Mouse (Mus musculus) CD4-positive, CD25-positive, alpha-beta regulatory T cell, adult 2 months (primary cell): ENCODE measurements around the gene Med28.
A peak's percentile ranks its signal among the peaks of the same experiment; 100 is the strongest.

Source experiments
- DNase-seq: peaks from one replicate; pipeline ENCODE4 v3.0.0-alpha.2; 2012; ENCODE audit warnings: low read depth, low spot score

Med28 gene

DNA sequence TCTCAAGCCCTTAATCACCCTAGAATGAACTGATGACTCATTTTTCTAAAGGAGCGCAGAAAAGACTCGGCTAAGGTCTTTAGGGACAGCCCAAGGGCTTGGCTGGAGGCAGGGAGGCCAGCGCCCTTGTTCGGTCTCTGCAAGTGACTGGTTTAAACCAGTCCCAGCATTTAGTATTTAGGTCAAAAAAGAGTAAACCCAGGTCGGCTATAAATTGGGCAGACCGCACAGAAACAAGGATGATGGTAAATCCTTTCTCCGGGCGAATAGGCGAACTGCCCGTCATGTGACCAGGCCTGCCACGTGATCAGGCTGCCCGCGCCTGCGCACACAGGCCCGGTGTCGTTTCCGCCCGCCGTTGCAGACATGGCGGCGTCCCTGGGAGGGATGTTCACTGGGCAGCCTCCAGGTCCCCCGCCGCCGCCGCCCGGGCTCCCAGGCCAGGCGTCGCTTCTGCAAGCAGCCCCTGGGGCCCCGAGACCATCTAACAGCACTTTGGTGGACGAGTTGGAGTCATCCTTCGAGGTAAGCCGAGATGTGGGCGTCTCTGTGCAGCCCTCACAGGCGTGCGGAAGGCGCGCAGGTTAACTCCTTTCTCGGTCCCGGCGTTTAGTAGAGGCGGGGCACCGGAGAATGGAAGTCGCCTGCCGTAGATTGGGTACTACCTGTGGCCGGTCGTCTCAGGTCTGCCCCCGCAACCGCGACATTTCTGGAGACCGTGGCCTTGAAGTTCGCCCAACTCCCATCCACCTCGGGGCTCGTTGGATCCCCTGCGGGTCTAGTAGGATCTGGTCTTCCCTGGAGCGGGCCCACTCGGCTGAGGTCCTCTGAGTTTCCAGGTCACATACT, at the start of gene Med28:
Gene Med28, plus strand, starts transcription at position 270 of the 849 bp plus-strand sequence.
- DNase-seq, result peak; percentile 96

GRCm38 (mm10) chr5:45472880-45473450, 47.1 kb upstream of the Med28 start:
- DNase-seq, result no peak

GRCm38 (mm10) chr5:45473521-45473920, 46.5 kb upstream of the Med28 start:
- no peak for DNase-seq

- DNase-seq, result peak; percentile 81
Measured at GRCm38 (mm10) chr5:45474215-45474614, 45.8 kb upstream of the Med28 start.

DNA sequence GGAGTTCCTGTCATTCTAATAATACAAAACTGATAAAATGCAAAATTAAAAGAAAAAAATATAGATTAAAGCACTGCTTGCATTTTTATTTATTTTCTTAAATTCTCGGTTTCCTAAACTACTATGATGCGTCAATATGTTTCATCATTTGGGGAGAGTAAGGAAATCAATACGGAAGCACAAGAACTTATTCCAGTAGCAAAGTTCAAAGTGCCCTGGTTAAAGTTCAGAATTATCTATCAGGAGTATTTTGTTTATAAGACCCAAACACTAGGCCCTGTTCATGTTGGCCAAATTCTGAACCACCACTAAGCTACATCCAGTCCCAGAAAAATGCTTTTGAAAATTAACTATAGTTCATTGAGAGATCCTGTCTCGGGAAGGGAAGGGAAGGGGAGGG, 45.3 kb upstream of the Med28 start:
- DNase-seq, result no peak

- DNase-seq, result no peak
Measured at GRCm38 (mm10) chr5:45475771-45476170, 44.3 kb upstream of the Med28 start.

DNA sequence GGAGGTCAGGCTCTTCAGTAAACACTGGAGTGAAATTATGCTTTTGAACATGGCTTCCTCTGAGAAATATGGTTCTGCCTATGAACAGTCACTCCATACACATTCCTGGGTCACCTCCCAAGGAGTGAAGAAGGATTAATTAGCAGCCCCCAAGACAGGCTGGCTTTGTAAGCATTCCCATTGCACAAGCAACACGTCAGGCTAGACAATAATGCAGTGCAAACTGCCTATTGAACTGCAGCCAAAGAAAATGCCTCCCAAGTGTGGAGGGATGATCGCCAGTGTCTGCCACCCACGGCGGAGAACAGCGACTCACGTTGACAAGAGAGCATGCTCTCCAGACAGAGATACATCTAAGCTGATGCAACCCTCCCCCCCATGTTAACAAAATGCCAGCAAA, 43.7 kb upstream of the Med28 start:
- DNase-seq, result no peak

GRCm38 (mm10) chr5:45477601-45478000, 42.4 kb upstream of the Med28 start:
- no peak for DNase-seq

DNA sequence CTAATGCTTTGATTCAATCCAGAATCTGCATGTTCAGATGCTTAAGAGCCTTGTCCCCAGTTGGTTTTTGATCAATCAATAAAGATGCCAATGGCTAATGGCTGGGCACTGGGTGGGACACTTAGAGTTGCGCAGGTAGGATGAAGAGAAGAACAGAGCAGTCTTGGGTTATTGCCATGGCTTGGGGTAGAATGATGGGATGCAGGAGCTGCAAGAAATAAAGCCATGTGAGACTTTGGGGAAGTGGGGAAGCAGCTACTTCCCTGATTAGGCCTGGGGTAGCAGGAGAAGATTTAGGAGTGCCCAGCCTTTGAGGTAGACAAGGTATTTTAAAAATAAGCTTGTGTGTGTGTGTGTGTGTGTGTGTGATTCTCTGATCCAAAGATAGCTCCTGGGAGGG, 40.0 kb upstream of the Med28 start:
- DNase-seq, result no peak

DNA sequence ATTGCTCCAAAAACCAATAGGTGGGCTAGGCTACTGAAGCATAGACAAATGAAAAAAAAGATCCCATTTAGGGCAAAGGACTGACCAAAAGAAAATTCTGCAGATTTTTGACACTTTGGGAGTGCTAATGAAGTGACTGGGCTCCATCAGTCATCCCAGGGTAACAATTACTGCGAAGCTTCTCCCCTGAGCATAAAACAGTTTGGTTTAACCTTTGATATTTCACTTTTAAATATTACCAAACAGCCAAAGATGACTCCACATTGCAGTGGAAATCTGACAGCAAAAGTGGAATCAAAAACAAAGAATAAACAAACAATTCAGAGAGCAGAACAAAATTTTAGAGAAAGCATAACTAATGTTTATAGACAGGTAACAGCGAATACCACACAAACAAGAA, 38.9 kb upstream of the Med28 start:
- no peak for DNase-seq

- DNase-seq, result no peak
Measured at GRCm38 (mm10) chr5:45482607-45483006, 37.4 kb upstream of the Med28 start.

GRCm38 (mm10) chr5:45483654-45484053, 36.4 kb upstream of the Med28 start:
- DNase-seq, result no peak

DNA sequence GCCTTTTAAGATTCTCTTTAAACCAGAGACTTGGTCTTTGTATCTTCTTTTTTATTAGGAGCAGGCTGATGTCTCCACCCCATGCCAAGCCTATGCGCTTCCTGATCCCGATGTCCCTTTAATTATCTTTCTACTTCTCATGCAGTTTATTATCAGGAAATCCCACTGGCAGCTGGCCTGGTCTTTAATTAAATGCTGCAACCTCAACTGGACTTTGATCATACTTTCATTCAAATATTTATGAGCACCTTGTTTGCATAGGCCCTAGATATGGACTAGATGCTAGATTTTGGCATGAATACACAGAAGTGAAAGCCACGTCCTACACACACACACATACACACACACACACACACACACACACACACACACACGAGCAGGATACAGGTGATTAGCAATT, 28.3 kb upstream of the Med28 start:
- DNase-seq, result no peak

DNA sequence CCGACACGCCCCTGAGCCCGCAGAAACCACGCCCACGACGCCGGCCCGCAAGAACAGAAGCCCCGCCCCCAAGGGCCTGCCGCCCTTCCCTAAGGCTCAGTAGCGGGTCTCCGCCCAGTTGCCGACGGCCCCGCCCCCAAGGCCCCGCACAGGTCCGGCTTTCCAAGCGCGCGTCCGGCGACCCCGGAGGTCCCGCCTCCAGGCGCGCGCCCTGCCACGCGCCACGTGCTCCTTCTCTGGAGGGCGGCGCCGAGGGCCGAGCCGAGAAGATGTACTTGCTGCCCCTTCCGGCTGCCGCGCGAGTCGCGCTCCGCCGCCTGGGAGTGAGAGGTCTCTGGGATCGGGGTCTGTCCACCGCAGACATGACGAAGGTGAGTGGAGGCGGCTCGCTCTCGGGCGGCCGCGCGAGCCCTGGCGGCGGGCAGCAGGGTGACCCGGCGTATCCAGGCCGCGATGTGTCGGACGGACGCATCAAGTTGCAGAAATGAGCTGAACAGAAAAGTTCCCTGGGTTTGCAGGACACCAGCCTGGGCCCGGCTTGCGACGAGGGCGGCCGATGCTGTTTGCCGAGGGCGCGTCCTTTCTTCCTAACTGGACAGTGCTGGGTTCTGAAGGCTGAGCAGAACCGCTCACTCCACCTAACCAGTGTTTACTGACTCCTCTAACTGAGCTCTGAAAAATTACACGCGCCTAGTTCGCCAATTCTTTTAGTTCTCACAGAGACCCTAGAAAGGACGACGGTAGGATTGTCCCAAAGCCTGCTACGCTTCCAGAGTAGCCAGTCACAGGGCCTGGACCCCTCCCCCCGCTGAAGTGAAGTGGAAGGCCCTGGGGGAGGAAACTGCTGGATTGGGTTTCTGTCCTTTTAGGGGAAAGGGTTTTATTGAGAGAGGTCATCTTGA, 26.6 kb upstream of the Med28 start, which contains the start of gene Lap3:
Gene Lap3, plus strand, starts transcription at position 184 of the 902 bp plus-strand sequence.
- peak; percentile 98 for DNase-seq

GRCm38 (mm10) chr5:45494093-45494755, 25.8 kb upstream of the Med28 start:
- DNase-seq, result peak; percentile 6

DNA sequence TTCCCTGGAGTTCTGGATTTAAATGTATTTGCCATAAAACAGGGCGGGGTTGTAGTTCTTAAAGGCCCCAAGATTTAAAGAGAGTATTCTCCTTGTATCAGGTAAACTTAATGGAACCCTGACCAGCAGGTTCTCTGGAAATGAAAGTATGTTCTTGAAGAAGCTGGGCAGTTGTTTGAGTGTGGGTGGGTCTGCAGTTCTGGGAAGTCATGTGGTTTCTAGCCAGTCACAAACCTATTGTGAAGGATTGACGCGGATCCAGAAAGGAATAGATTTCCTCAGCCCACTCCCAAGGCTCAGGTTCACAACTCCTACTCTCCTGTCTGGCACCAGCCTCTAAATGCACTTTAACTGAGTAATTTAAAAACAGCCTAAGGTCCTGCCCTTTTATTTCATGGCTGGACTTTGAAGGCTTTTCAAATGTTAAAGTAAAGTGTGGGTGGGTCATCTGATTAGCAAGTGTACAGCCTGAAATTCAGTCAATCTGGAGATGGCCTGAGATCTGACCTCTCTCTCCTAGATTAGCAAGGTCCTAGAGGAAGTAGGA, 24.5 kb upstream of the Med28 start:
- no peak for DNase-seq

GRCm38 (mm10) chr5:45496042-45496441, 24.0 kb upstream of the Med28 start:
- DNase-seq, result no peak

DNA sequence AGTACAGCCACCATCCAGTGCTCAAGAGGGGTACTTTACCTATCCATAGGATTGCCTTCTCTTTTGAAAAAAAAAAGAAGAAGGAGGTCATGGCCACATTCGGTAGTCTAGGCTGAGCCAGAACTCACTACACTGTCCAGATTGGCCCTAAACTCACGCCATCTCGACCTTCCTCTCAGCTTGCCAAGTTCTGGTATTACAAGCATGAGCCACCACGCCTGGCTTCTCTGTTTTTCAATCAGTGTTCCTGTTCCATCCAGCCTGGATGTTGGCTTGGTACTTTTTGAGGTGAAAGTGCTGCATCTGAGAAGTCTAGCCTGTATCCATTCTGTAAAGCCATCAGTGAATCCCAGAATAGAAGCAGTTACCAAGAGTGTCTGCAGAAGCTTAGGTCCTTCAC, 23.6 kb upstream of the Med28 start:
- DNase-seq, result no peak

DNA sequence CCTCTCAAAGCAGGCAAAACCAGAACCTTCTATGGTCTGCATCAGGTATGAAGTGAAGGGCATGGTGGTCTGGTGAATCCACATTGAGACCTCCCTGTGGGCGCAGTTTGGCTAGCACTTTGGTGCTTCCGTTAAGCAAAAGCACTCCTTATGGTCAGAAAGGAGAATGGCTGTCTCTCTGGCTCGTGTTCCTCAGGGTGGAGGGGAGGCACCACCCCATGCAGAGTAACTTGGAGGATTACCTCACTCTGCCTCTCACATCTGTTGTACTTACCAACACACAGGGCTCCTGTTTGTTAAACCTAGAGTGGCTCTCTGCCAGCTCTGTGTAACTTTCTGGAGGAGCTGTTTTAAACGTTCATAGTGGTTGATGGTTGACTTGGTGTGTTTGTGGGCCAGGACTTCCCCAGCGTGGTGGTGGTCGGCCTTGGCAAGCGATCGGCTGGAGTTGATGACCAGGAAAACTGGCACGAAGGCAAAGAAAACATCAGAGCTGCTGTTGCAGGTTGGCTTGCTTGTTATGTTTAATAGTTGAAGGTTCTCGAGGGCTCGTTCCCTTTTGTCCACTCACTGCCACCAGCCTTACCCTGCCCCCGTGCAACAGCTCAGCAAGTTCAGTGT, 23.0 kb upstream of the Med28 start:
- DNase-seq, result no peak

GRCm38 (mm10) chr5:45497564-45497963, 22.5 kb upstream of the Med28 start:
- no peak for DNase-seq

DNA sequence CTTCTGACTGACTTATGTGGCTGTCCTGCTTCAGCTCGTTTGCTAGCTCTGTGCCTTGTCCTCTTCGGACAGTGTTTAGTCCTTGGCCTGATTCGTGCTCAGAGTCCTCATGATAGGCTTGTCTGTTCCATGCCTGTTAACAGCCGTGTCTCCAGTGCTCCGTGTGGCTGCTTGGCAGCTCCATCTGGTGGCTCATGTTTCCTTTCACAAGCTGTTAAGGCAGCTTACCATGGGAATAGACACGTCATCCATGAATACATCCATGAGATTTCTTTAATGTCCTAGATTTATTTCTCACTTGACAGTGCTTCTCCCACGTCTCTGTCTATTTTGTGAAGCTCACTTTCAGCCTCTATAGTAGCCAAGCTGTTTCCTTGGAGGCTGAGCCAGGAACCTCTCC, 10.0 kb upstream of the Med28 start:
- DNase-seq, result no peak
